Mouse (Mus musculus): ENCODE measurements around the gene Defb15.
"Not testable (repeated sequence)": the region's sequence is repeated elsewhere in the genome, so short reads cannot be mapped to it uniquely, and the experiment has no call there.

Gene Defb15

DNA sequence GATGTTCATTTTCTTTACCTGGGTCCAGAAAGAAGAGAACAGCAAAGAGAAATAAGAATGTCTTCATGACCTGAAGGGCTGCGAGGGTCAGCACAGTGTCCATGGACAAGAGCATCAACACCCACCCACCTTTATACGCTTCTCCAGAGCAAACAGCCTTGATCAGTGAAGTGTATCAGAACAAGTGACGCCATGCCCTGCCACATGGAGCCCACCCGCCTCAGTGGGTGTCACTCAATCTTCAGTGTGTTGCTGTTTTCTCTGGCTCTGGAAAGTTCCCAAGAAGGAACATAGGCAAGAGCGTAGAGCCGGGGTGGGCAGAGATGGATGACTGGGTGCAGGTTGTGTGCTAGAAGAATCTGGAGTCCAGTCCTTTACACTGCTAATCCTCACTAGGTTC, at the start of gene Defb15:
TSS of gene Defb15 (minus strand) at position 101 of the 400 bp plus-strand sequence.
- no peak for DNase-seq

DNA sequence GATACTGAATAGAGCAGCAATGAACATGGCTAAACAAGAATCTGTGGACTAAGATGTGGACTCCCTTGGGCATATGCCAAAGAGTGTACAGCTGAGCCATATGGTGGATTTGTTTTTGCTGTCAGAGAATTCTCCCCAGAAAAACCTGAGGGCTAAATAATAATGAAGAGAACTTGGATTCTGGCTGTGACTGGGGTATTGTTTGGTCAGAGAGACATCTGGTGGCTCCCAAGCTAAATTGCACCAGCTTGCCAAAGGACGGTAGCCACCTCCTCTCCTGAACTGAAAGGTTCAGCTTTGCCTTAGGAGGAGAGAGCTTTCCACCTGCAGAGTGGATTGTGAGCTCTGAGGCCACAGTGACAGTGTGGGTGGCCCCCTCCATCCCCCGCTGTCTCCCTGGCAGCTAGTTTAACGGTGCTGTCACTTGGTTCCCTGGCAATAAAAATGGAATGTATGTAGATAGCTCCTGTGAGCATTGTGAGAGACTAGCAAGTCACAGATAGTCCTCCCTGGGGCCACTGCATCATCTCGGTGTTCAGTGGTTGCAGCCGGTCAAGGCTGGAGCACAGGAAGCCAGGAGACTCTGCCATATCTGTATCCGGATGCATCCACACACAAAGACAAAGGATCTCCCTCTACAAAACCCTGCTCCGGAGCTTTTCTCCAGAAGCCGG, 49.3 kb upstream of the Defb15 start:
- peak in 1 of 2 experiments; percentile 9 for DNase-seq

DNA sequence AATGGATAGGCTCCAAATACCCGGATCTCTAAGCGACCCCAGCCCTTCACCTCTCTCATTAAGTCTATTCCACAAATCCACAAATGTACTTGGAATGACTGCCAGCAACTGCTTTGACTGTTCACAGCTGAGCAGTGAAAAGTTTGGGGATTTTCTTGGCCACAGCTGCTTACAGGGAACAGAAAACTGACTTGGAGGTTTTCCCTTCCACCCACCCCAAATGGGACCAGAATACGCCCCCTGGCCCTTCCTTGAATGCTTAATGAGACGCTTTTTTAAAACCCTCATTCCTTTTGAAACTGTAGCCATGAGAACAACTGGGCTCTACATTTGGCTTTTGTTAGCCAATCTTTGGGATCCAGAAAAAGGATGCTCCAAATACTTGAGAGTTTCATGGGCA, 45.7 kb upstream of the Defb15 start:
- DNase-seq = no peak

DNA sequence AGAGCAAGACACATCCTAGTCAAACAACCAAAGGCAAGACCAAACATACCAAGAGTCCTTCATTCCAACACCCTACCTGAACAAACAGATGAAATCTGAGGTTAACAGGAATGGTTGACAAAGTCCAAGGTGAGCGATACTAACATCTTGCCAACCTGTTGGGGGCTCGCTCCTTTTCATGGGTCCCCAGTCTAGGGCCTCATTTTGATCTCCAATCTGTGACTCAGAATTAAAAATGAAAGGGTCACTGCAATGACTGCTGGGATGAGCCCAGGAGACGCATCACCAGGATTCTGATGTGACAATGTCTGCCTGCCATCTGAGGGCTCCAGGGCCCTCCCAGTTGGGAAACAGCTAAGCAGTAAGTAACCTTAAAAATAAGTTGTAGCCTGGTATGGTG, 37.0 kb upstream of the Defb15 start, which contains the start of gene Ccdc70:
TSS of gene Ccdc70 (plus strand) at position 301 of the 400 bp plus-strand sequence.
- no peak for DNase-seq

DNA sequence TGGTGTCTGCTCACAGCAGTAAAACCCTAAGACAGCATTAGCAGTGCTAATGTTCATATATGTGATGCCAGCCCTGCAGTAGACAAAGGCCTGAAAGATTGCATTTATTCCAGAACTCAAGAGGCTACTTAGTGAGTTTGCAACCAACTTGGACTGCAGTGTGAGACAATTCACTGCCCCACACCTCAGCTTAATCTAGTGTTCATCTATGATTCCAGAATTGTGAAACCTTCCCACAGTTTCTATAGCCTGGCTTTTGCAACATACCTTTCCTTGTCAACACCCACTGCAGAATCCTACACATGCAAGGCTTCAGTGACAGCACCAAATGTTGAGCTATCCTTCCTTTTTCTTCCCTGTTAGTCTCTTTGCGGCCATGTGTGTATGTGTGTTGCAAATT, 34.1 kb upstream of the Defb15 start:
- DNase-seq = no peak

DNA sequence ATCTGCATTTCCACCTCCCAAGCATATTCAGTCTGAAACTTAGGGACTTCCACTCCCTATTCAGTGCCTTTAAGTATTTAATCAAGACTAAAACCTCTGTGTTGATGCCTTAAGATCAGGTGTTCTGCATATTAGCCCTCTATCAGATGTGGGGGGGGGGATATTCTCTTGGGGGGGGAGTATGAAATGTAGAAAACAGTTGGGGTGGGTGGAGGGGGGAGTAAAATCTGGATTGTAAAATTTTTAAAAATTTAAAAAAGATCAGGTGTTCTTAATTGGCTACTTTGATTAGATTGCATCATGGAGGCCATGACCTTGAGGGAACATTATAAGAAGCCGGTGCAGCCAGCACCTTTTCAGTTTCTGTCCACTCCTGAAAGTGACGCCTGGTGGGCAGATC, 25.9 kb upstream of the Defb15 start, which contains the start of gene Fam90a1a:
TSS of gene Fam90a1a (plus strand) at position 301 of the 400 bp plus-strand sequence.
- no peak for DNase-seq

DNA sequence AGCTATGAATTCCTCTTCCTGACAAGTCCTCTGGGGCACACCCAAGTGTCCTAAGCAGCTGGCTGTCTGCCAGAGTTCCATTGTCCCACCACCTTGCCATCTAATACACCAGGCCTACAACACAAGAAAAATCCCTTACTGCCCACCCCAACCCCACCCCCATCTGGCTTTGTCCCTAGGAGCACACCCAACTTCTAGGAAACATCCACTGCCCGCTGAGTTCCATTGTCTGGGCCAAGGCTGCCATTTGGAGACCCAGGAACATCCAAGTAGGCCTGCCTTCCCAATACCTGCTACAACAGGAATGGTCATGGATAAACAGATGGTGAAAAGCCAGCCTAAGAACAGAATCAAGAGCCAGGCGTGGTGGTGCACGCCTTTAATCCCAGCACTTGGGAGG, 23.8 kb upstream of the Defb15 start:
- DNase-seq = no peak

DNA sequence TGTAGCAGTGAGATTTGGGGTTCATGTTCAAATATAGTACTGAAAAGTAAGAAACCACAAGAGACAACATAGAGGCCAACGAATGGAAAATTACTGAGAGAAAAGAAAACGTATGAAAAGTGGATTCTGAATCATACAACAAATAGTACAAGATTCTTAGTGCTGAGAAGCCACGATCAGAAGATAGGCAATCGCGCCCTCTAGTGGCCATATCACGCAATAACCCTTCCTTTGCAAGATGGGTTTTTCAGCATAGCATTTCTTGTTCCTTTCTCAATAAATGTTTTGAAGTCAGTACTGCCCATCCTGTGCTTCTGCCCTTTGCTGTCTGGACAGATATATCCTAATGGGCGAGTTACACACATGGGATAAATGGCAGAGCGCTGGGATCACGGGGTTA, 22.8 kb upstream of the Defb15 start:
- peak; percentile 67 to 68 for DNase-seq

DNA sequence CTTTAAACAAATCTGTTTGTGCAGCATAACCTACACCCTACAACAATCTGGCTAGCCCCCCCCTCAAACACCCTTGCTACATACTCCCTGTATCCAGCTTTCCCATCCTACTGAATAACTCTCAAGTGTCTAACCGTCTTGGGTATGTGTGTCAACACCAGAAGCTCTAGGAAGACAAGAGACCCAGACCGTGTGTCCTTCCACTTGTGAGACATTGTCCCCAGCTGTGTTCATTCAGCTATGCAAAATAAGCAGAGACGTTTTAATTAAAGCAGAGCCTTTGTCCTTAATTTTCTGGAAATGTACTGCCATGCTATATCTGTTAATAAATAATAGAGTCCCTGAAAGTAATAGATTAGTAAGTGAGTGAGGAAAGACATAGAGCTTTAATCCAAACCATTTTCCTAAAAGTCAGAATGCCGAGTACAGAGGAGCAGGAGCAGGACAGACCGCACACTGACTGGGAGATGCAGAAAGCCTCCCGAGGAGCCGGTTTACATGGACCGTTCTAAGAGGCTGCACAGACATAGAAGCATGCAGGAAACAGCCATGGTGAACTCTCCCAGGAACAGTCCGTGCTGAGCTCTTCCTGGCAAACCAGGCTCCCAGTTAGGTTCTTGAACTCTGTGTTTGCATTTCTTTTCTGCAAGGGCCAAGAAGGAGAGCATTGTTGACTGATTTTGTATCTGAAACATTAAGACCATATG, 15.0 kb upstream of the Defb15 start:
- DNase-seq = peak in 1 of 2 experiments; percentile 24

DNA sequence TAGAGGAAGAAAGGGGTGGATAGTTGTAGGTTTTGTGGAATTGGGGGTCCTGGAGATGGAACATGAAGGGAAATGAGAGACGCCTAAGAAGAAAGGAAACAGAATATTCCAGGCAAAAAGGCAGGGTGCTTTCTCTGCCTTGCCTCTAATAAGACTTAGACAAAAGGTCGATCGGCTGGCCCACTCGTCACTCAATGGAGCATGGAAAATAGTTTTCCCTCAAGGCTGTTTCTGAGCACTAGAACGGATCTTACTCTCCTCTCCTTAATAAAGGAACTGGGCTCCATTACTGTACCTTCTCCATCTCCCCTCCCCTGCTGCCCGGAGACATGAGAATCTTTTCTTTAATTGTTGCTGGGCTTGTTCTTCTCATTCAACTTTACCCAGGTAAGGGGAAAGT, 14.0 kb upstream of the Defb15 start, which contains the start of gene Defb13:
TSS of gene Defb13 (plus strand) at position 301 of the 400 bp plus-strand sequence.
- no peak for DNase-seq

DNA sequence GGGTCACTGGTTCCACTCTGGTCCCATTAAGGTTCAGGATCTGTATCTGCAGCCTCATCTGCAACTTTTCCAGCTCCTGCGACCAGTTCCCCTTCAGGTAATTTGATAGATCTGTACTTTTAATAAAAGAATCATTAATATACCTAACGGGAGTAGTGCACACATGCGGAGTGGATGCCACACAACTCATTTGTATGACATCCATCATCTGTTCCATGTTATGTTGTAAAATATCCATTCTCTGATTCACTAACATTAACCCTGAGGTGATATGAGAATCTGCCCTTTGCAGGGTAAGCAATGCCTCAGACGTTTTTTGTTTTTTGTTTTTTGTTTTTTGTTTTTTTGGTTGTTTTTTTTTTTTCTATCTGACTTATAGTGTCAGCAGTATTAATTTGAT, 5.5 kb upstream of the Defb15 start, which contains the start of gene Defb35:
TSS of gene Defb35 (plus strand) at position 301 of the 400 bp plus-strand sequence.
- DNase-seq = not testable (repeated sequence)

DNA sequence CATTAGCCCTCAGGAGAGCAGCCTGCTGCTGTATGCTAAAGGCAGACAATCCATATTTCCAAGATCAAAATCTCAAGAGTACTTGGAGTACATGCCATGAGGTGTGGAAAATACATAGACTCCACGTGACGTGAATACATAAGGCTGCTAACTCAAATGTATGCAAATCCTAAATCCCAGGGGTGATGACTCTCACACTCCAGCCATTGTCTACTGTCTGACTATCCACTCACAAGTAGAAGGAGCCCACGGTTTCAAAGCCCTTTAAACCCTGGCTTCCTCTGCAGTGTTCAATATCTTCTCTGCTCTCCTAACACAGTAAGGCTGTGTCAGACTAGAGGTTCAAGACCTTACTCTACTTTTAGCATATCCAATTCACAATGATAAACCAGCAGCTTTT, 1.8 kb downstream of the Defb15 start:
- not testable (repeated sequence) for DNase-seq

DNA sequence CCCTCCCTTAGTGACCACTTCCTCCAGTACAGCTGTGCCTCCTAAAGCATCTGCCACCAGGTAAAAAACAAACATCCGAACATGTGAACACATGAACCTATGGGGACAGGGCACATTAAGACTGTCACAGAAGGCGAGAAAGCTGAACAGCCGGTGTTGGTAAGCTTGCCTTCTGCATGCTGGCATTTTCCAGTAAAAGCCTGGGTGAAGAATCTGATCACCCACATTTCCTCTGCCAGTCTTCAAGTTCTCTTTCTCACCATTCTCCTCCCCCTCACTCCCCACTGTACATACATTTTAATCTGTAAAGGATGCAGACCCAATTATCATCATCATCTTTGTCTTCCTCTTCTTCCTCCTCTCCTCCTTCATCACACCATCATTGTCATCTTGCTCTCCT, 16.9 kb downstream of the Defb15 start:
- DNase-seq = no peak

DNA sequence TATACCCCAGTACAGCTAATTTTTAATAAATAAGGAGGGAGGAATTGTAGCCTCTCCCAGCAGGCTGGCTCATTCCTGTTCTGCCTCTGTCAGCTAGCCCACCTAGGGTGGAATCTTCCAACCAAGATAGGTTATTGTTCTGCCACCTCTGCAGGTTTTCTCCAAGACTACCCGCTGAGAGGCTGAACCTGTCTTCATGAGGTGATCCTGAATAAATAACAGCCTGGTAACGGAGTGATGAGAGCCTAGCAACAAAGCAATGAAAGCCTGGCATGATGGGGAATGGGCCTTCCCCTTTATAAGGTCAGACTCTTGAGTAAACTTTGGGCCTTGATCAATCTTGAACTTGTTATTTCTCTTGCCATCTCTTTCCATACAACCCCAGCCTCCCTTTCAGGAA, 20.0 kb downstream of the Defb15 start:
- no peak for DNase-seq

DNA sequence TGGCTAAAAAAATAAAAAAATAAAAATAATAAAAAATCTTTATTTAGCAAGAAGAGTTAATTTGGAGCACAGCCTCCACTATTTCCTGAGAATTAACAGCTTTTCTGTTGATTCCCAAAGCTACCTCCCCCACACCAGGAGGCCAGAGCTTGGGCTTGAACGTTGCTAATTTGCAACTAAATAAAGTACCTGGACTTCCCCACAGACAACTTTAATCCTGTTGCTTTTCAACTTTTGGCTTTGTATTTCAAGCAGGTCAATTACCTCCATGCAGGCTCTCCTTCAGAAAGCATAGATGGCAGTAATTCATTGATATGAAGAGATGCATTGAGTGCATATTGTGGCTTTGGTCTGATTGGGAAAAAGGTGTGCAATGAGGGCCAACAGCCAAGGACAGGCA, 20.6 kb downstream of the Defb15 start:
- DNase-seq = no peak

DNA sequence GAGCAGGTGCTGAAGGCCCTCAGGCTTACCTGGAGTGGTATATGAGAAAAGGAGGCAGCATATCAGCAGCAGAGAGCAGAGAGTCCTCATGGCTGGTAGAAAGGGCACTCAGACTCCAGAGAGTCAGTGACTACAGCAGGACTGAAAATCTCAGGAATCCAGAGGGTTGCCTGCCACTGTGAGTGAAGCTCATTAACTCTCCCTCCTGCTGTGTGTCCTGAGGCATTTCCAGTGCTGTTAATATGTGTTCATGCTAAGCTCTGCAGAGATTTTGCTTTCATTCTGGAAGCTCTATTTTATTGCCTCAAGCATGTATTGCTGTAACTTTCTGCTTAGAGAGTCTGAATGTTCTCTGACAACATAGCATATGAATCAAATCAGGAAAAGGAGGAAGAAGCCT, 26.2 kb downstream of the Defb15 start, which contains the start of gene Defb11:
TSS of gene Defb11 (minus strand) at position 123 of the 400 bp plus-strand sequence.
- DNase-seq = peak in 1 of 2 experiments; percentile 3

DNA sequence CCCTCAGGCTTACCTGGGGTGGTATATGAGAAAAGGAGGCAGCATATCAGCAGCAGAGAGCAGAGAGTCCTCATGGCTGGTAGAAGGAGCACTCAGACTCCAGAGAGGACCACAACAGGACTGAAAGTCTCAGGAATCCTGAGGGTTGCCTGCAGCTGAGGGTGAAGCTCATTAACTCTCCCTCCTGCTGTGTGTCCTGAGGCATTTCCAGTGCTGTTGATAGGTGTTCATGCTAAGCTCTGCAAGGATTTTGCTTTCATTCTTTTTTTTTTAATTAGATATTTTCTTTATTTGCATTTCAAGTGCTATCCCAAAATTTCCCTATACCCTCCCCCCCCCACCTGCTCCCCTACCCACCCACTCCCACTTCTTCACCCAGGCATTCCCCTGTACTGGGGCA, 47.2 kb downstream of the Defb15 start, which contains the start of gene Defb9:
TSS of gene Defb9 (minus strand) at position 101 of the 400 bp plus-strand sequence.
- not testable (repeated sequence) for DNase-seq
